Mouse (Mus musculus): ENCODE data around the gene Fam78b. TPM values are rescaled to one million over a fixed set of nuclear protein-coding genes. Genes with fewer than 3 reads are reported as not detected.

The Fam78b gene
- total RNA-seq, 1 experiment, result 0.98 TPM

- TF ChIP-seq MAFK (IDR thresholded peaks at IDR 0.05; ENCODE audit: insufficient read depth, low read depth, low read length) (no peak), ZC3H11A (IDR thresholded peaks at IDR 0.05; ENCODE audit: borderline replicate concordance, low read depth, low read length) (no peak), HCFC1 (IDR thresholded peaks at IDR 0.05; ENCODE audit: borderline replicate concordance, insufficient read depth, low read length) (no peak), ZNF384 (IDR thresholded peaks at IDR 0.05; ENCODE audit: low read depth, low read length) (no peak), CHD2 (IDR thresholded peaks at IDR 0.05; ENCODE audit: low read depth, low read length) (no peak)
- in situ Hi-C loops (cut with MboI; ENCODE audit: low sequenced_read_pairs in 2 of 2, unreplicated experiment in 2 of 2), result no loop called here
- Histone ChIP-seq H3K4me1 (ENCODE audit: control insufficient read depth in 2 of 2, insufficient read depth in 2 of 2, low read length in 2 of 2, poor library complexity in 1 of 2) (peaks cover 0 to 2% of the 10 kb centered on the region in 2 experiments; a peak in 1 of 4 replicates), H3K9ac (ENCODE audit: insufficient read depth, low read depth, low read length, poor library complexity, severe bottlenecking) (no peak overlapping the region), H3K9me3 (ENCODE audit: control insufficient read depth, insufficient read depth, low read depth, low read length) (no peaks in the 10 kb centered on the region), H3K36me3 (ENCODE audit: control insufficient read depth, insufficient read depth, low read length, poor library complexity, severe bottlenecking) (no peaks in the 10 kb centered on the region), H3K4me3 (ENCODE audit: insufficient read depth in 1 of 2, low read depth in 1 of 2, low read length in 2 of 2, poor library complexity in 1 of 2, severe bottlenecking in 1 of 2) (no peak overlapping the region), H3K27ac (ENCODE audit: insufficient read depth, low read depth, low read length, poor library complexity, severe bottlenecking) (no peak overlapping the region)
- DNase-seq (ENCODE audit: low read depth, low spot score), result no peak
Observed at GRCm38 (mm10) chr1:167094589-167095148, 93.5 kb downstream of the Fam78b start.

GRCm38 (mm10) chr1:167098741-167099140 lies 97.5 kb downstream of the Fam78b start:
- no peak overlapping the region for H3K4me3 ChIP-seq (ENCODE audit: insufficient read depth in 1 of 2, low read depth in 1 of 2, low read length in 2 of 2, poor library complexity in 1 of 2, severe bottlenecking in 1 of 2)
- H3K9me3 ChIP-seq (ENCODE audit: control insufficient read depth, insufficient read depth, low read depth, low read length), result no peaks in the 10 kb centered on the region
- no peaks in the 10 kb centered on the region for H3K36me3 ChIP-seq (ENCODE audit: control insufficient read depth, insufficient read depth, low read length, poor library complexity, severe bottlenecking)
- no peak overlapping the region for H3K27ac ChIP-seq (ENCODE audit: insufficient read depth, low read depth, low read length, poor library complexity, severe bottlenecking)
- H3K4me1 ChIP-seq (ENCODE audit: control insufficient read depth in 2 of 2, insufficient read depth in 2 of 2, low read length in 2 of 2, poor library complexity in 1 of 2), result no peaks in the 10 kb centered on the region
- TF ChIP-seq MAFK (IDR thresholded peaks at IDR 0.05; ENCODE audit: insufficient read depth, low read depth, low read length) (no peak), HCFC1 (IDR thresholded peaks at IDR 0.05; ENCODE audit: borderline replicate concordance, insufficient read depth, low read length) (no peak), ZNF384 (IDR thresholded peaks at IDR 0.05; ENCODE audit: low read depth, low read length) (no peak), ZC3H11A (IDR thresholded peaks at IDR 0.05; ENCODE audit: borderline replicate concordance, low read depth, low read length) (no peak), CHD2 (IDR thresholded peaks at IDR 0.05; ENCODE audit: low read depth, low read length) (no peak)
- in situ Hi-C loops (cut with MboI; ENCODE audit: low sequenced_read_pairs in 2 of 2, unreplicated experiment in 2 of 2), result no loop called here
- H3K9ac ChIP-seq (ENCODE audit: insufficient read depth, low read depth, low read length, poor library complexity, severe bottlenecking), result no peak overlapping the region
- DNase-seq (ENCODE audit: low read depth, low spot score), result no peak

- TF ChIP-seq HCFC1 (IDR thresholded peaks at IDR 0.05; ENCODE audit: borderline replicate concordance, insufficient read depth, low read length), result no peak
- no peak for TF ChIP-seq ZNF384 (IDR thresholded peaks at IDR 0.05; ENCODE audit: low read depth, low read length)
- TF ChIP-seq CHD2 (IDR thresholded peaks at IDR 0.05; ENCODE audit: low read depth, low read length), result no peak
- no peak for TF ChIP-seq ZC3H11A (IDR thresholded peaks at IDR 0.05; ENCODE audit: borderline replicate concordance, low read depth, low read length)
- no peak for TF ChIP-seq MAFK (IDR thresholded peaks at IDR 0.05; ENCODE audit: insufficient read depth, low read depth, low read length)
- Histone ChIP-seq H3K9me3 (ENCODE audit: control insufficient read depth, insufficient read depth, low read depth, low read length) (no peaks in the 10 kb centered on the region), H3K36me3 (ENCODE audit: control insufficient read depth, insufficient read depth, low read length, poor library complexity, severe bottlenecking) (no peaks in the 10 kb centered on the region), H3K4me3 (ENCODE audit: insufficient read depth in 1 of 2, low read depth in 1 of 2, low read length in 2 of 2, poor library complexity in 1 of 2, severe bottlenecking in 1 of 2) (no peak overlapping the region), H3K9ac (ENCODE audit: insufficient read depth, low read depth, low read length, poor library complexity, severe bottlenecking) (no peak overlapping the region), H3K4me1 (ENCODE audit: control insufficient read depth in 2 of 2, insufficient read depth in 2 of 2, low read length in 2 of 2, poor library complexity in 1 of 2) (no peaks in the 10 kb centered on the region), H3K27ac (ENCODE audit: insufficient read depth, low read depth, low read length, poor library complexity, severe bottlenecking) (no peak overlapping the region)
- in situ Hi-C loops (cut with MboI; ENCODE audit: low sequenced_read_pairs in 2 of 2, unreplicated experiment in 2 of 2), result no loop called here
- no peak for DNase-seq (ENCODE audit: low read depth, low spot score)
Observed at GRCm38 (mm10) chr1:167102046-167102445, 100.8 kb downstream of the Fam78b start.

- no peaks in the 10 kb centered on the region for H3K4me1 ChIP-seq (ENCODE audit: control insufficient read depth in 2 of 2, insufficient read depth in 2 of 2, low read length in 2 of 2, poor library complexity in 1 of 2)
- in situ Hi-C loops (cut with MboI; ENCODE audit: low sequenced_read_pairs in 2 of 2, unreplicated experiment in 2 of 2), result no loop called here
Observed at GRCm38 (mm10) chr1:167102566-167102965, 101.3 kb downstream of the Fam78b start.

More at GRCm38 (mm10) chr1:167102566-167102965, 101.3 kb downstream of the Fam78b start:
- Histone ChIP-seq H3K9me3 (ENCODE audit: control insufficient read depth, insufficient read depth, low read depth, low read length) (no peaks in the 10 kb centered on the region), H3K36me3 (ENCODE audit: control insufficient read depth, insufficient read depth, low read length, poor library complexity, severe bottlenecking) (no peaks in the 10 kb centered on the region), H3K4me3 (ENCODE audit: insufficient read depth in 1 of 2, low read depth in 1 of 2, low read length in 2 of 2, poor library complexity in 1 of 2, severe bottlenecking in 1 of 2) (no peak overlapping the region), H3K27ac (ENCODE audit: insufficient read depth, low read depth, low read length, poor library complexity, severe bottlenecking) (no peak overlapping the region), H3K9ac (ENCODE audit: insufficient read depth, low read depth, low read length, poor library complexity, severe bottlenecking) (no peak overlapping the region)
- no peak for DNase-seq (ENCODE audit: low read depth, low spot score)
- TF ChIP-seq HCFC1 (IDR thresholded peaks at IDR 0.05; ENCODE audit: borderline replicate concordance, insufficient read depth, low read length) (no peak), ZC3H11A (IDR thresholded peaks at IDR 0.05; ENCODE audit: borderline replicate concordance, low read depth, low read length) (no peak), ZNF384 (IDR thresholded peaks at IDR 0.05; ENCODE audit: low read depth, low read length) (no peak), CHD2 (IDR thresholded peaks at IDR 0.05; ENCODE audit: low read depth, low read length) (no peak), MAFK (IDR thresholded peaks at IDR 0.05; ENCODE audit: insufficient read depth, low read depth, low read length) (no peak)
